8 mouse cellular contexts compared by ENCODE assay signal in the genomic region with DNA sequence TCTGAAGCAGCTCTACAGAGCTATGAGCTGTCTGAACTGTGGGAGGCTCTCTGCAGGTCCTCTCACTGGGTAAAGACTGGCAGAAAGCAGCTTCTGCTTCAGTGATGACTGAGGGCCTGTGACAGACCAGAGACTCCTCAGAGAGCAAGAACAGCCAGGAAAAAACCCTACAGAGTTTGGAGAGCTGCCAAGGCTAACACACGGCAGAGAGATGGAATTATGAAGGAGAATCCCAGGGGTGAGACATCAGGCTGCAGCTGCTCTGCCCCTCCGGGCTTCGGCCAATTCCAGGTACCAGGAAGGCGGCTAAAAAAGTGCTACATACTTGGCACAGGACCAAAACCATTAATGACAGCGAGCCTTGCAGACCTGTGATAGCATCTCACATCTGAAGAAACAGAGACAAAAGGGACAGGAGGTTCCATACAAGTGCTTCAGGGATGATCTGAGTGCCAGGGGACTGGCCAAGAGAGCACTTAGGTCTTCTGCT. TPM values are rescaled to one million over a fixed set of nuclear protein-coding genes. Genes with fewer than 3 reads are reported as not detected.
DNase-seq lines count a peak whose midpoint lies in the region; ATAC-seq and TF ChIP-seq lines count a peak whose summit lies in the region.

No protein-coding gene starts in this region.

- H3K4me2 ChIP-seq in liver, embryonic 12.5 days: no peak overlapping the region
- H3K4me2 ChIP-seq in forebrain, embryonic 16.5 days (ENCODE audit: low read length): no peak overlapping the region
- peak overlapping the region; percentile 63 for H3K4me2 ChIP-seq in myocyte (ENCODE audit: low read depth)

- DNase-seq in liver, adult 2 months (ENCODE audit: extremely low read depth, low read depth, low spot score): peak; percentile 57
- peak; percentile 72 for DNase-seq in cerebellum, adult 11-12 months
- no peak for DNase-seq in gastrocnemius, postnatal 25 days
- no peak for DNase-seq in testis, postnatal 10 days (ENCODE audit: low spot score)
- no peak for DNase-seq in right cerebral cortex, adult 2 months (ENCODE audit: low spot score in 2 of 2)

- no peak for TF ChIP-seq CTCF in liver, adult 2 months (IDR thresholded peaks at IDR 0.05; ENCODE audit: low read depth, low read length)

- 4% methylated on average over 5 of the region's 5 CpGs for WGBS in liver, adult 2 months
- WGBS in liver, embryonic 12.5 days (ENCODE audit: insufficient replicate concordance): 70% methylated on average over 5 of the region's 5 CpGs
- WGBS in forebrain, embryonic 16.5 days: 16% methylated on average over 5 of the region's 5 CpGs

- H3K9ac ChIP-seq in liver, adult 2 months (ENCODE audit: low read depth, low read length): peak overlapping the region; percentile 55
- no peak overlapping the region for H3K9ac ChIP-seq in liver, embryonic 12.5 days
- no peak overlapping the region for H3K9ac ChIP-seq in forebrain, embryonic 16.5 days (replicated peaks; ENCODE audit: low read depth, low read length)

- no peaks in the 10 kb centered on the region for H3K9me3 ChIP-seq in liver, embryonic 12.5 days (replicated peaks)
- no peaks in the 10 kb centered on the region for H3K9me3 ChIP-seq in forebrain, embryonic 16.5 days (ENCODE audit: control insufficient read depth, low read length)

- H3K4me1 ChIP-seq in liver, adult 2 months (ENCODE audit: control insufficient read depth, insufficient read depth, low read length): peaks cover 67% of the 10 kb centered on the region
- peaks cover 59% of the 10 kb centered on the region for H3K4me1 ChIP-seq in liver, embryonic 12.5 days
- H3K4me1 ChIP-seq in forebrain, embryonic 16.5 days (replicated peaks; ENCODE audit: control insufficient read depth, insufficient read depth, low read length): peaks cover 24% of the 10 kb centered on the region

- peak overlapping the region; percentile 79 for H3K27ac ChIP-seq in liver, adult 2 months (replicated peaks; ENCODE audit: insufficient read depth, low read depth, low read length)
- no peak overlapping the region for H3K27ac ChIP-seq in liver, embryonic 12.5 days
- no peak overlapping the region for H3K27ac ChIP-seq in forebrain, embryonic 16.5 days (ENCODE audit: low read length)

- H3ac ChIP-seq in myocyte (ENCODE audit: control insufficient read depth, insufficient read length): no peak overlapping the region

- H3K4me3 ChIP-seq in liver, adult 2 months (ENCODE audit: insufficient read depth, low read depth, low read length): no peak overlapping the region
- H3K4me3 ChIP-seq in liver, embryonic 12.5 days: no peak overlapping the region
- no peak overlapping the region for H3K4me3 ChIP-seq in forebrain, embryonic 16.5 days (replicated peaks; ENCODE audit: low read length)
- no peak overlapping the region for H3K4me3 ChIP-seq in myocyte

- peaks cover 54% of the 10 kb centered on the region for H3K79me2 ChIP-seq in liver, adult 2 months (ENCODE audit: control insufficient read depth, insufficient read depth, low read length)
- peaks cover 90% of the 10 kb centered on the region for H3K79me2 ChIP-seq in myocyte (ENCODE audit: control insufficient read depth, insufficient read depth)

- H3K36me3 ChIP-seq in liver, adult 2 months (ENCODE audit: control insufficient read depth, insufficient read depth, low read length): no peaks in the 10 kb centered on the region
- no peaks in the 10 kb centered on the region for H3K36me3 ChIP-seq in liver, embryonic 12.5 days
- no peaks in the 10 kb centered on the region for H3K36me3 ChIP-seq in forebrain, embryonic 16.5 days (ENCODE audit: control insufficient read depth, insufficient read depth)
- H3K36me3 ChIP-seq in myocyte (ENCODE audit: control insufficient read depth, insufficient read depth): no peaks in the 10 kb centered on the region

- no peaks in the 10 kb centered on the region for H3K27me3 ChIP-seq in liver, adult 2 months (ENCODE audit: control insufficient read depth, insufficient read depth, low read length)
- no peaks in the 10 kb centered on the region for H3K27me3 ChIP-seq in liver, embryonic 12.5 days (replicated peaks)
- no peaks in the 10 kb centered on the region for H3K27me3 ChIP-seq in forebrain, embryonic 16.5 days (replicated peaks; ENCODE audit: control insufficient read depth, insufficient read depth, low read length)
- H3K27me3 ChIP-seq in myocyte (ENCODE audit: control insufficient read depth, insufficient read depth, insufficient read length): no peaks in the 10 kb centered on the region

- ATAC-seq in liver, embryonic 12.5 days: no peak
- 0 out of 2 replicates have a peak, but pooled peaks have one; percentile 38 for ATAC-seq in forebrain, embryonic 16.5 days

- no peak for TF ChIP-seq POLR2A in liver, adult 2 months (IDR thresholded peaks at IDR 0.05; ENCODE audit: extremely low read depth, insufficient read depth, low read length)
- no peak for TF ChIP-seq POLR2A in myocyte (IDR thresholded peaks at IDR 0.05; ENCODE audit: insufficient read length, low read depth)

TF ChIP-seq in myocyte, 11 proteins besides CTCF, POLR2A, EP300 and RAD21:
- TF ChIP-seq TCF12 (IDR thresholded peaks at IDR 0.05; ENCODE audit: insufficient read depth, poor library complexity, severe bottlenecking): peak; percentile 44
- TF ChIP-seq MYOD1 (IDR thresholded peaks at IDR 0.05; ENCODE audit: control insufficient read depth in 1 of 3, insufficient read length in 2 of 3, low read depth in 2 of 3): peak in 2 of 3 experiments; percentile 67 to 86
- TF ChIP-seq TCF3 (IDR thresholded peaks at IDR 0.05; ENCODE audit: insufficient read length, low read depth): no peak
- peak in 2 of 3 experiments; percentile 51 to 80 for TF ChIP-seq MYOG (IDR thresholded peaks at IDR 0.05; ENCODE audit: control insufficient read depth in 1 of 3, insufficient read depth in 1 of 3, insufficient read length in 2 of 3, low read depth in 2 of 3)

RNA-seq across cellular contexts. Expression of a gene that starts 17.5 kb away (rescaled TPM):
- total RNA-seq in liver, adult 2 months (2014; rRNA removed): 8.1 and 17.7 TPM in 2 replicates
- polyA plus RNA-seq in liver, adult 2 months (2012; rRNA removed): 14.9 and 15.7 TPM in 2 replicates
- 8.1 and 9.9 TPM in 2 replicates for polyA plus RNA-seq in liver, embryonic 12.5 days (2016; fragmentation: Nextera tagmentation; extraction: Ambion mirVana)
- polyA plus RNA-seq in forebrain, embryonic 16.5 days (2015; fragmentation: Nextera tagmentation; extraction: Ambion mirVana): 9.9 and 12.5 TPM in 2 replicates
- polyA plus RNA-seq in myocyte (2012; fragmentation: generic; extraction: Trizol): 70.0 TPM
- 1 to 10 TPM; 9.8 to 10.0 TPM for total RNA-seq in gastrocnemius, postnatal 25 days (2021)

Comparison
In these comparisons a context has a peak if more than half of its experiments do, and no peak if none do; other contexts are left out.
1. DNase-seq: peak in liver, adult 2 months (single experiment) and cerebellum, adult 11-12 months (single experiment); none in gastrocnemius, postnatal 25 days (single experiment), testis, postnatal 10 days (single experiment) and right cerebral cortex, adult 2 months (0 of 2).